Mouse (Mus musculus) embryonic facial prominence, embryonic 15.5 days (tissue): ENCODE results near the gene Htr3b. TPM values are rescaled to one million over a fixed set of nuclear protein-coding genes. Genes with fewer than 3 reads are reported as not detected.

Experiments used
- ATAC-seq: fragments of 200-750 bp; cut with Nextera tagmentation; 2 replicates; pipeline ENCODE4 v1.8.0; 2017; ENCODE audit warnings: low read depth, moderate TSS enrichment; ENCODE audit not compliant: insufficient number of reproducible peaks, low FRiP score, low TSS enrichment
- H3K27ac ChIP-seq: fragments of 300-500 bp; sonication (generic); replicated peaks from 2 replicates; pipeline ENCODE4 v1.5.1; 2015; ENCODE audit warnings: mild to moderate bottlenecking, inconsistent platforms
- H3K27me3 ChIP-seq: fragments of 300-500 bp; sonication (generic); 2 replicates; pipeline ENCODE4 v1.6.1; 2015; ENCODE audit warnings: inconsistent platforms
- H3K36me3 ChIP-seq: fragments of 300-500 bp; sonication (generic); 2 replicates; pipeline ENCODE4 v1.6.1; 2015; ENCODE audit warnings: mild to moderate bottlenecking, inconsistent platforms
- H3K4me1 ChIP-seq: fragments of 300-500 bp; sonication (generic); 2 replicates; pipeline ENCODE4 v1.6.1; 2015; ENCODE audit warnings: inconsistent platforms
- H3K4me2 ChIP-seq: fragments of 300-500 bp; sonication (generic); replicated peaks from 2 replicates; pipeline ENCODE4 v1.6.1; 2015; ENCODE audit warnings: mild to moderate bottlenecking, inconsistent platforms
- H3K4me3 ChIP-seq: fragments of 300-500 bp; sonication (generic); replicated peaks from 2 replicates; pipeline ENCODE4 v1.5.1; 2015; ENCODE audit warnings: mild to moderate bottlenecking, inconsistent platforms
- H3K9ac ChIP-seq: fragments of 300-500 bp; sonication (generic); 2 replicates; pipeline ENCODE4 v1.6.1; 2015; ENCODE audit warnings: inconsistent platforms
- H3K9me3 ChIP-seq: fragments of 300-500 bp; sonication (generic); replicated peaks from 2 replicates; pipeline ENCODE4 v1.6.1; 2016; ENCODE audit warnings: inconsistent platforms
- WGBS: fragments of 180-500 bp; shearing (Covaris S2); methylation state at CpG from one replicate; pipeline ENCODE4 v1.1.7; 2015; 5-methylcytosine and 5-hydroxymethylcytosine counted together
- polyA plus RNA-seq: library from polyadenylated mRNA; unstranded; fragments of >200 nt; fragmentation: Nextera tagmentation; extraction: Ambion mirVana; gene quantifications from 2 replicates; pipeline ENCODE4 v1.2.1, GENCODE M21; 2015

The Htr3b gene
- 0.11 and 0.25 TPM in 2 replicates for polyA plus RNA-seq

DNA sequence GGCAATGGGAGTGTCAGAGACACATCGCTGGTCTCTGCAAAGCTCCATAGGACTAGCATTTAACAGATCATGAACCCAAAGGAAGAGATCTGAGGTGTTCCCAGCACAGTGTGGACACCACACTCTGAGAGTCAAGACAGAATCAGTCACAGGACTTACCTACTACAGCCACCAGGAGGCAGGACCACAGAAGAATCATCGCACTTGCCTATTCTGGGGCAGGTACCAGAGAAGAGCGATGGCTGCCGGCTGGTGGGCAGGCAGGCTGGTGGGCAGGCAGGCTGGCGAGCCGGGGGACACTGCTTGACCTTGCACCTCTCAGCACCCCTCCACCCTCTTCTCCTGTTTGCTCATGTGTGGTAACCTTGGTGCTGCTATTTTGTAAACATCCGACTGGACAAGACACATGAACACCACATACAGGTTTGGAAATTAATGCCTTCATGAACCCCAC, at the start of gene Htr3b:
TSS of gene Htr3b (minus strand) at position 404 of the 454 bp plus-strand sequence.
- Histone ChIP-seq H3K27ac (no peak within 1 kb of the TSS), H3K4me2 (no peak within 1 kb of the TSS), H3K4me3 (no peak within 1 kb of the TSS), H3K4me1 (0 out of 2 replicates have a peak, but pooled peaks cover 2% of the 10 kb centered on the region), H3K9ac (no peak within 1 kb of the TSS), H3K27me3 (peaks cover 6% of the 10 kb centered on the region; the same call in 1 of the 2 replicates), H3K36me3 (no peaks in the 10 kb centered on the region), H3K9me3 (no peaks in the 10 kb centered on the region)
- ATAC-seq = no peak
- 58% methylated on average over 7 of the region's 7 CpGs for WGBS

DNA sequence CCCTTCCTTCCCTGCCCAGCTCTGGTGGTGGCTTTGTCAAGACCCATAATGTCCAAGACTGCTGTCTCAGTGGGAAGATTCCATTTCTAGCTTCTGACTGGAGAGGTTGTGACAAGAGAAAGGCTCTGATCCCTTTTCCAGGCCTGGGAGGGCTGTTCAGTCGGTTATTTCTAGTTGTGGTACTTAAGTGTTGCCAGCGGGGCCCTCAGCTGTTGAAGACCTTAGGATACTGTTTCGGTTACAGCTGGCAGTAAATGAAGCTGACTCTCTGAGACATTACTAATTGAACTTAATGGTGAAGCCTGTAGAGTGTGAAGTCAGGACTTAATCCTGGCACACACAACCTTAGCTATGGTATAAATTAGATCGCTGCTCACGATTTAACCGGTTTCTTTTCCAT, 34.5 kb upstream of the Htr3b start:
- Histone ChIP-seq H3K4me3 (no peak overlapping the region), H3K9ac (no peak overlapping the region), H3K9me3 (no peaks in the 10 kb centered on the region), H3K4me1 (no peaks in the 10 kb centered on the region), H3K27ac (no peak overlapping the region), H3K27me3 (no peaks in the 10 kb centered on the region), H3K36me3 (peaks cover 17% of the 10 kb centered on the region), H3K4me2 (no peak overlapping the region)
- no peak for ATAC-seq
- WGBS = 78% methylated on average over 6 of the region's 6 CpGs

DNA sequence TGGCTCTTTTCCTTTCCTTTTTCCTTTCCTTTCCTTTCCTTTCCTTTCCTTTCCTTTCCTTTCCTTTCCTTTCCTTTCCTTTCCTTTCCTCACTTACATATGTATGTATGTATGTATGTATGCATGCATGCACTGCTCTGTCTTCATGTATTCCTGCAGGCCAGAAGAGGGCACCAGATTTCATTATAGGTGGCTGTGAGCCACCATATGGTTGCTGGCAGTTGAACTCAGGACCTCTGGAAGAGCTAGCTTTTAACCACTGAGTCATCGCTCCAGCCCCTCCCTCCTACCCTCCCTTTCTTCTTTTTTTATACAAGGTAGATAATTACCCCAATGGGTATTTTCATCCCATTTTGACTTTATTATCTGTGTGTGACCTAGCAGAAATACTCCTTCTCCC, 30.9 kb upstream of the Htr3b start:
- no peak for ATAC-seq
- Histone ChIP-seq H3K9ac (no peak overlapping the region), H3K27ac (no peak overlapping the region), H3K9me3 (no peaks in the 10 kb centered on the region), H3K4me1 (no peaks in the 10 kb centered on the region), H3K4me2 (no peak overlapping the region), H3K36me3 (peaks cover 11% of the 10 kb centered on the region), H3K27me3 (no peaks in the 10 kb centered on the region), H3K4me3 (no peak overlapping the region)
- 80% methylated on average over 1 of the region's 1 CpGs for WGBS

DNA sequence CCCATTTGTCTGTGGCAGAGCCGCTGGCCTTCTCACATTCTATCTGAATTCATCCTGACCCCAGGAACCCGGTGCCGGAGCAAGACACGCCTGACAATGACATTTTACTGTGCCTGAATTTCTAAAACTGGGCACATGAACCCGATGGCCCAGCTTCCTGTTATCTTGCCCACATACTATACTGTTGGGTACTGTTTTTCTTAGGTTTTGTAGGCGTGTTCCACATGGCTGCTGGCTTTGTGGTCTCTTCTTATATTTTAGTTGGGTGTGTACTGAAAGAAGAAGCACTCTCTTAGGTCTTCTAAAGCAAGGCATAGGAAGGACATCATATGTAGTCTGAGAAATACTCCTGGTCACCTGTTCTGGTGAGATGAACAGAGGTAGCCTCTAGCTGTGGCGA, 30.0 kb upstream of the Htr3b start:
- Histone ChIP-seq H3K4me1 (no peaks in the 10 kb centered on the region), H3K4me2 (no peak overlapping the region), H3K4me3 (no peak overlapping the region), H3K9ac (no peak overlapping the region), H3K36me3 (peaks cover 6% of the 10 kb centered on the region; the same call in 1 of the 2 replicates), H3K27me3 (no peaks in the 10 kb centered on the region), H3K27ac (no peak overlapping the region), H3K9me3 (no peaks in the 10 kb centered on the region)
- WGBS = 87% methylated on average over 7 of the region's 7 CpGs
- ATAC-seq = no peak

DNA sequence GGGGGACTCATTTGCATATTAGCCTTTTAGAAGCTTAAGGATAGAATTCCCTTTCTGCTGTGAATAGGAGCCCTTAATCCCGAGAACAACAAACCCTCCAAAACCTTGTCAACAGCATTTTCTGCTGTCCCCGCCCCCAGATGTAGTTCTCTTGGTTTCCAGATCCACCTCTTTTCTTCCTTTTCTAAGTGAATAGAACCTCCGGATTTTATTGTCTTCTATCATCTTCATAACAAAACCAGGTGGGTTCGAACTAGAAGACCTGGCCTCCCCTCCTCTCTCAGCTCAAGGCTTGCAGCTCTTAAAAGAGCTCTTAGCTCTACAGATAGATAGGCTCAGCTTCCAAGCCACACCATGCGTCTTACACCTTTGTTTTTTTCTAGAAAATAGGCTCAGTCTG, 26.9 kb upstream of the Htr3b start:
- no peak overlapping the region for H3K4me3 ChIP-seq
- no peaks in the 10 kb centered on the region for H3K9me3 ChIP-seq
- 74% methylated on average over 5 of the region's 5 CpGs for WGBS
- no peak overlapping the region for H3K27ac ChIP-seq
- no peak overlapping the region for H3K4me2 ChIP-seq
- H3K4me1 ChIP-seq = peaks cover 10% of the 10 kb centered on the region
- ATAC-seq = no peak
- H3K27me3 ChIP-seq = no peaks in the 10 kb centered on the region
- no peak overlapping the region for H3K9ac ChIP-seq
- H3K36me3 ChIP-seq = peaks cover 6% of the 10 kb centered on the region; the same call in 1 of the 2 replicates

DNA sequence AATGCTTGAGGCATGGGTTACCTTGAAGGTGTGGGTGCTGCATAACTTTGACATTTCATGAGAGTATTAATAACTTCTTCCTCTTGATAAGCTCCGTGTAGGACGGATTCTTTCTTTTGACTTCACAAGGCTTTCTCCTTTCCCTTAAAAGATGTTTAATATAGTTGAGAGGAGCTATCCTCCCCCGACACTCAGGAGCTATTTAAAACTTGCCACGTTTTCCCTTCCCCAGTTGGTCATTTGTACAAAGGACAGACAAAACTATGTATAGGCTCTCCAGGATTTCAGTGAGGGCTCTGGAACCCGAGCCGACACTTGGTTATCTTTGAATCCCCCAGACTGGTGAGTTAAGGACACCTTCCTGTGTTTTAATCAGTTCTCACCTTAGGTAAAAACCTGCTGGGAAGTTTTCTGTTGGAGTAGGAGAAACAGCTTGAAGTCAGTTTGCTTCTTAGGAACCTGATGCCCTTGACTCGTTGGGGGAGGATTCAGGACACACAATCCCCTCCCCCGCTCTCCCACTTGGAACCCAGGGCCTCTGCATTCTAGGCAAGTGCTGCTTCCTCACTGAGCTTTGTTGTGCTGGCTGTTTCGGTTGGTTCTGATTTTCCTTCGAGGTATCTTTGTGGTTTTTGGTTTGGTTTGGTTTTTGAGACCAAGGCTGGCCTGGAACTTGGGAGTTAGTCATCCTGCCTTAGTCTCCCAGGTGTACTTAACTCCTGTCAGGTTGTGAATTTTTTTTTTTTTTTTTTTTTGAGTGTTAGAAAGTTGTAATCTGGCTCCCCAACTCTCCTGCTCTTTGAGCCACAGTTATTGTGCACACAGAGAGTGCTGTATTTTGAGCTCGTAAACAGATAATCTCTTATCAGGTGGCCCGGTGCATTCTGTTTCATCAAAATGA, 22.7 kb upstream of the Htr3b start:
- no peak overlapping the region for H3K27ac ChIP-seq
- WGBS = 31% methylated on average over 12 of the region's 12 CpGs
- H3K4me2 ChIP-seq = peak overlapping the region; percentile 8; the same call in 1 of the 2 replicates
- H3K9ac ChIP-seq = no peak overlapping the region
- peaks cover 17% of the 10 kb centered on the region for H3K4me1 ChIP-seq
- peaks cover 6% of the 10 kb centered on the region; the same call in 1 of the 2 replicates for H3K36me3 ChIP-seq
- no peaks in the 10 kb centered on the region for H3K27me3 ChIP-seq
- ATAC-seq = no peak
- no peaks in the 10 kb centered on the region for H3K9me3 ChIP-seq
- no peak overlapping the region for H3K4me3 ChIP-seq

DNA sequence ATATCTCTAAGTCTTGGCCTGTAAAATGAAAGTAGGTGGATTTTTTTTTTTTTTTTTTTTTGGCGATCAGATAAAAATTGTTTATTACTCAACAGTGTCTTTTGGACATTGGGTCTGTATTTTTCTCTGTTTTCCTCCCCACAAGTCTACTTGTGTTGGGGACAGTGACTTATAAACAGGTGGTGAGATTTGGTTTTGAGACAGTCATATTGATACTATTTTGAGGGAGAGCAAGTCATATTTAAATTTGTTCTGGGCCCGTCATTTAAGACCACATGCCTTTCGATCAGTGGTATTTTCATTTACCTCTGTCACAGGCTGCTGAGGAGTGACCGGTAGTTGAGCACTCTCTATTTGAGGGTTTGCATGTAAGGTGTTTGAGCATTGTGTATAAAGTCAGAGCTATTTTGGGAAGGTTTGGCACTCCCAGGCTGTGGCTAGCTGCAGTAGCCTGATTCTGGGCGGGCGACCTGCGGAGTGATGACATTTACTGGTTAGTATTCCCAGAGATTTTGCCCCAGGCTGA, 21.9 kb upstream of the Htr3b start:
- Histone ChIP-seq H3K27ac (no peak overlapping the region), H3K9me3 (no peaks in the 10 kb centered on the region), H3K4me1 (peaks cover 17% of the 10 kb centered on the region), H3K27me3 (no peaks in the 10 kb centered on the region), H3K4me2 (peak overlapping the region; percentile 8; the same call in 1 of the 2 replicates), H3K36me3 (peaks cover 6% of the 10 kb centered on the region; the same call in 1 of the 2 replicates), H3K4me3 (no peak overlapping the region), H3K9ac (no peak overlapping the region)
- WGBS = 32% methylated on average over 7 of the region's 7 CpGs
- no peak for ATAC-seq

DNA sequence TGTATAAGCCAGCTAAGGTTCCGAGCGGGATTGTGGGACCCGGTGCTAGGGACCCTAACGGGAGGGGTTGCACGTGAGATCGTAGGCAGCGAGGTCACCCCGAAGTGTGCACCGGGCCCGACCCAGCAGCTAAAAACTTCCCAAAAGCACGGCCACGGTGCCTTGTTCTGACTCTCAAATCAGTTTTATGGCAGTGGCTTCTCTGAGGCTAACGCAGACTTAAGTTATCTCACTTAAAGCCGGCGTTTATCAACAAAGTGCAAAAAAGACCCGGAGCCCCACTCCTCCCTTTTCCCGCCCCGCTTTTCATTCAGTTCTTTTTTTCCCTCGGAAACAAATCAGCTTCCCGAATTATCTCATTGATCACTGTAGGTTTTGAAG, 20.9 kb upstream of the Htr3b start:
- no peaks in the 10 kb centered on the region for H3K36me3 ChIP-seq
- no peak for ATAC-seq
- H3K9me3 ChIP-seq = no peaks in the 10 kb centered on the region
- WGBS = under 1% methylated on average over 20 of the region's 20 CpGs
- peak overlapping the region; percentile 69 for H3K4me2 ChIP-seq
- H3K27me3 ChIP-seq = no peaks in the 10 kb centered on the region
- H3K4me3 ChIP-seq = peak overlapping the region; percentile 84
- peak overlapping the region; percentile 68 for H3K9ac ChIP-seq
- H3K4me1 ChIP-seq = peaks cover 17% of the 10 kb centered on the region
- peak overlapping the region; percentile 83 for H3K27ac ChIP-seq

DNA sequence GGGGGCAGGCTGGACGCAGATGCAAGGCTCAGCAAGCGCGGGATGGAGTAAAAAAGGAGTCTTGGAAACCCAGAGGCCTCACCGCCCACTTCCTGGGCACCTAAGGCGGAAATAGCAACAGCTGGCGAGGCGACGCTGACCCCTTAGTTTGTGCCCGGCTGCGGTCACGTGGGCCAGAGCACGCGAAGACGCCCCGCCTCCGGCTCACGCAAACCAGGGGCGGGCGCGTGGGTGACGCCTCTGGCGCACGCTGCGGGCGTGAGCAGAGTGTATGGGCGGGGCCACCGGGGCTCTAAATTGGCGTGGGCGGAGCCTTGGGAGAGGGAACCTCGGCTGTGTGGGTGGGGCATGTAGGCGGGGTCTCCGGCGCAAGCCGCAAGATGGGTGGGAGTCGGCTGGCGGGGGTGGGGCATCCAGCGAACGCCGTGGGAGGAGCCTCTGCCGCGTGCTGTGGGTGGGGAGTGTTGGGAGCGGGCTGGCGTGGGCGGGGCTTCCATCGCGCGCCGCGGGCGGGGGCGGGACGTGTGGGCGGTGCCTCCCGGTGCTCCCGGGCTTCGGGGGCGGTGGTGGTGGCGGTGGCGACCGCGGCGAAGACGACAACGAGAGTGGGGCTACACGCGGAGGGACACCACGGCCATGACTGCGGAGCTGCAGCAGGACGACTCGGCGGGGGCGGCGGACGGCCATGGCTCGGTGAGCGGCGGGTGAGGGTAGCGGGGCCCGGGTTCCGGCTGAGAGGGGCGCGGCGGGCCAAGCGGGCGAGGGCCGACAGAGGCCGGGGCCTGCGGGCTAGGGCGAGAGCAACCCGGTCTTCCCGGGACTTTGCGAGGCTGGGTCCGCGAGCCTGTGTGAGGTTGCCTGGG, 20.3 kb upstream of the Htr3b start, which contains the start of gene Usp28:
TSS of gene Usp28 (plus strand) at position 531 of the 863 bp plus-strand sequence.
- H3K27ac ChIP-seq = peak within 1 kb of the TSS; percentile 92
- peak within 1 kb of the TSS; percentile 84 for H3K4me3 ChIP-seq
- ATAC-seq = peak; percentile 96
- H3K27me3 ChIP-seq = no peaks in the 10 kb centered on the region
- H3K9me3 ChIP-seq = no peaks in the 10 kb centered on the region
- no peaks in the 10 kb centered on the region for H3K36me3 ChIP-seq
- peaks cover 17% of the 10 kb centered on the region for H3K4me1 ChIP-seq
- WGBS = 1% methylated on average over 93 of the region's 94 CpGs
- peak within 1 kb of the TSS; percentile 75 for H3K4me2 ChIP-seq
- peak within 1 kb of the TSS; percentile 68 for H3K9ac ChIP-seq

DNA sequence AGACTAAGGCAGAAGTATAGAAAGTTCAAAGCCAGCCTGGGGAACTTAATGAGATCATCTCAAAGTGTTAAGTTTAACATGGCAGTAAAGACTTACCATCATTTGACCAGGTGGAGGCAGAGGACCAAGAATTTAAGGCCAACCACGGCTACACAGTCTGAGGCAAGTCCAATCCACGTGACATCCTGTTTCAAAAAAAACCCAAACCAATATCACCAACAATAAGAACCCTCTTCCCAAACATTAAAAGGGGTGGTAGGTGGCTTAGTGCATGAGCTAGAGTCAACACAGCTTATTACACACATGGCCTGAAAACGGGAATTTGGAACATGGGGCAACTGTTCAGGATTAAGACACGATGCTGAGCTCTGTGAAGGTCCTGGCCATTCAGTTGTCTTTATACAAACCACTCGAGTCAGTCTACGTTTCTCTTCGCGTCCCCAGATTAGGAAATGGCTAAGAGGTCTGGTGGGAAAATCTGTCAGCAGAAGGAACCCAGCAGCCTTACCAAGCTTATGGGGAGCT, 19.6 kb upstream of the Htr3b start:
- no peaks in the 10 kb centered on the region for H3K36me3 ChIP-seq
- H3K27ac ChIP-seq = peak overlapping the region; percentile 92
- H3K9me3 ChIP-seq = no peaks in the 10 kb centered on the region
- 20% methylated on average over 8 of the region's 8 CpGs for WGBS
- ATAC-seq = no peak
- peak overlapping the region; percentile 75 for H3K4me2 ChIP-seq
- H3K9ac ChIP-seq = peak overlapping the region; percentile 37
- H3K27me3 ChIP-seq = no peaks in the 10 kb centered on the region
- H3K4me1 ChIP-seq = peaks cover 17% of the 10 kb centered on the region
- peak overlapping the region; percentile 84 for H3K4me3 ChIP-seq
